ENCODE assay signal across 8 mouse cellular contexts in genomic region chr15:89475611-89476474, GRCm38 (mm10). TPM values are rescaled to one million over a fixed set of nuclear protein-coding genes. Genes with fewer than 3 reads are reported as not detected.
DNase-seq lines count a peak whose midpoint lies in the region; ATAC-seq and TF ChIP-seq lines count a peak whose summit lies in the region.

No protein-coding gene starts in this region.

- intact Hi-C loops in heart, postnatal 36 days (cut with DNase I): no loop called here

- peak overlapping the region; percentile 74 for H3K9ac ChIP-seq in ES-E14 (ENCODE audit: insufficient read depth, low read depth, low read length, poor library complexity, severe bottlenecking)
- H3K9ac ChIP-seq in forebrain, embryonic 16.5 days (replicated peaks; ENCODE audit: low read depth, low read length): peak overlapping the region; percentile 66
- H3K9ac ChIP-seq in lung, embryonic 15.5 days: peak overlapping the region; percentile 46

- in situ Hi-C loops in ES-E14 (cut with MboI; ENCODE audit: low sequenced_read_pairs in 2 of 2, unreplicated experiment in 2 of 2): no loop called here

- no peaks in the 10 kb centered on the region for H3K27me3 ChIP-seq in forebrain, embryonic 16.5 days (replicated peaks; ENCODE audit: control insufficient read depth, insufficient read depth, low read length)
- no peaks in the 10 kb centered on the region for H3K27me3 ChIP-seq in lung, embryonic 15.5 days

- peak; percentile 97 for ATAC-seq in forebrain, embryonic 16.5 days
- ATAC-seq in lung, embryonic 15.5 days (ENCODE audit: borderline replicate concordance, extremely low read depth, low FRiP score, low TSS enrichment): peak; percentile 97

- peaks cover 8 to 43% of the 10 kb centered on the region in 2 experiments; a peak in 3 of 4 replicates for H3K4me1 ChIP-seq in ES-E14 (ENCODE audit: control insufficient read depth in 2 of 2, insufficient read depth in 2 of 2, low read length in 2 of 2, poor library complexity in 1 of 2)
- peaks cover 15% of the 10 kb centered on the region for H3K4me1 ChIP-seq in forebrain, embryonic 16.5 days (replicated peaks; ENCODE audit: control insufficient read depth, insufficient read depth, low read length)
- 0 out of 2 replicates have a peak, but pooled peaks cover 4% of the 10 kb centered on the region for H3K4me1 ChIP-seq in lung, embryonic 15.5 days

- H3K4me2 ChIP-seq in forebrain, embryonic 16.5 days (ENCODE audit: low read length): peak overlapping the region; percentile 80
- peak overlapping the region; percentile 79 for H3K4me2 ChIP-seq in lung, embryonic 15.5 days

- DNase-seq in ES-E14 (ENCODE audit: low read depth, low spot score): peak; percentile 92
- peak; percentile 95 to 98 for DNase-seq in cerebellum, adult 18-20 months
- DNase-seq in heart, postnatal 36 days: peak; percentile 94
- DNase-seq in layer of hippocampus, adult 8-10 months (ENCODE audit: low spot score in 2 of 2): peak; percentile 89 to 92
- DNase-seq in ovary, adult 18-20 months (ENCODE audit: low spot score): peak; percentile 91
- peak; percentile 89 for DNase-seq in thymus, postnatal 0 days (ENCODE audit: low spot score)

- no peaks in the 10 kb centered on the region for H3K9me3 ChIP-seq in ES-E14 (ENCODE audit: control insufficient read depth, insufficient read depth, low read depth, low read length)
- H3K9me3 ChIP-seq in forebrain, embryonic 16.5 days (ENCODE audit: control insufficient read depth, low read length): no peaks in the 10 kb centered on the region
- no peaks in the 10 kb centered on the region for H3K9me3 ChIP-seq in lung, embryonic 15.5 days

- peak overlapping the region; percentile 71 to 79 for H3K4me3 ChIP-seq in ES-E14 (ENCODE audit: insufficient read depth in 1 of 2, low read depth in 1 of 2, low read length in 2 of 2, poor library complexity in 1 of 2, severe bottlenecking in 1 of 2)
- H3K4me3 ChIP-seq in forebrain, embryonic 16.5 days (replicated peaks; ENCODE audit: low read length): peak overlapping the region; percentile 56
- peak overlapping the region; percentile 53 for H3K4me3 ChIP-seq in lung, embryonic 15.5 days

- 7% methylated on average over 44 of the region's 44 CpGs for WGBS in forebrain, embryonic 16.5 days
- 8% methylated on average over 44 of the region's 44 CpGs for WGBS in lung, embryonic 15.5 days

- peaks cover 10% of the 10 kb centered on the region; the same call in 1 of the 2 replicates for H3K36me3 ChIP-seq in ES-E14 (ENCODE audit: control insufficient read depth, insufficient read depth, low read length, poor library complexity, severe bottlenecking)
- no peaks in the 10 kb centered on the region for H3K36me3 ChIP-seq in forebrain, embryonic 16.5 days (ENCODE audit: control insufficient read depth, insufficient read depth)
- no peaks in the 10 kb centered on the region for H3K36me3 ChIP-seq in lung, embryonic 15.5 days

- peak overlapping the region; percentile 72 for H3K27ac ChIP-seq in ES-E14 (ENCODE audit: insufficient read depth, low read depth, low read length, poor library complexity, severe bottlenecking)
- peak overlapping the region; percentile 65 for H3K27ac ChIP-seq in forebrain, embryonic 16.5 days (ENCODE audit: low read length)
- H3K27ac ChIP-seq in lung, embryonic 15.5 days: peak overlapping the region; percentile 85

TF ChIP-seq in ES-E14, 5 proteins besides CTCF, POLR2A, EP300 and RAD21:
- TF ChIP-seq HCFC1 (IDR thresholded peaks at IDR 0.05; ENCODE audit: borderline replicate concordance, insufficient read depth, low read length): no peak
- no peak for TF ChIP-seq ZC3H11A (IDR thresholded peaks at IDR 0.05; ENCODE audit: borderline replicate concordance, low read depth, low read length)
- TF ChIP-seq ZNF384 (IDR thresholded peaks at IDR 0.05; ENCODE audit: low read depth, low read length): no peak
- TF ChIP-seq CHD2 (IDR thresholded peaks at IDR 0.05; ENCODE audit: low read depth, low read length): no peak
- TF ChIP-seq MAFK (IDR thresholded peaks at IDR 0.05; ENCODE audit: insufficient read depth, low read depth, low read length): no peak

RNA-seq across cellular contexts. Expression of gene Arsa, which starts 1.4 kb away (rescaled TPM):
- 11.7 and 15.2 TPM in 2 replicates for total RNA-seq in ES-E14 (2012; rRNA removed)
- 23.9 and 27.9 TPM in 2 replicates for polyA plus RNA-seq in forebrain, embryonic 16.5 days (2015; fragmentation: Nextera tagmentation; extraction: Ambion mirVana)
- total RNA-seq in heart, postnatal 36 days (2021): 10 to 100 TPM; 12.2 to 14.1 TPM
- total RNA-seq in layer of hippocampus, adult 8-10 months (2022): 10 to 100 TPM; 30.9 to 38.1 (median 33.3) TPM
- polyA plus RNA-seq in lung, embryonic 15.5 days (2015; fragmentation: Nextera tagmentation; extraction: Ambion mirVana): 21.5 and 22.7 TPM in 2 replicates
- polyA plus RNA-seq in thymus, postnatal 0 days (2015; fragmentation: Nextera tagmentation; extraction: Ambion mirVana): 9.0 and 9.4 TPM in 2 replicates

RNA-seq across cellular contexts. Expression of gene Mapk8ip2, which starts 22.1 kb away (rescaled TPM):
- total RNA-seq in ES-E14 (2012; rRNA removed): 4.6 and 7.8 TPM in 2 replicates
- polyA plus RNA-seq in forebrain, embryonic 16.5 days (2015; fragmentation: Nextera tagmentation; extraction: Ambion mirVana): 74.5 and 81.9 TPM in 2 replicates
- under 1 TPM; 0.05 to 0.33 TPM for total RNA-seq in heart, postnatal 36 days (2021)
- total RNA-seq in layer of hippocampus, adult 8-10 months (2022): 100 to 1,000 TPM; 249 to 297 (median 274) TPM
- 0.65 and 0.97 TPM in 2 replicates for polyA plus RNA-seq in lung, embryonic 15.5 days (2015; fragmentation: Nextera tagmentation; extraction: Ambion mirVana)
- 0.08 TPM in 1 of 2 replicates, not detected in the other for polyA plus RNA-seq in thymus, postnatal 0 days (2015; fragmentation: Nextera tagmentation; extraction: Ambion mirVana)

RNA-seq across cellular contexts. Expression of gene Shank3, which starts 23.6 kb away (rescaled TPM):
- 6.4 and 6.7 TPM in 2 replicates for total RNA-seq in ES-E14 (2012; rRNA removed)
- 9.3 and 14.1 TPM in 2 replicates for polyA plus RNA-seq in forebrain, embryonic 16.5 days (2015; fragmentation: Nextera tagmentation; extraction: Ambion mirVana)
- total RNA-seq in heart, postnatal 36 days (2021): 10 to 100 TPM; 47.0 to 56.3 TPM
- total RNA-seq in layer of hippocampus, adult 8-10 months (2022): 100 to 1,000 TPM; 208 to 231 (median 223) TPM
- 2.5 and 2.8 TPM in 2 replicates for polyA plus RNA-seq in lung, embryonic 15.5 days (2015; fragmentation: Nextera tagmentation; extraction: Ambion mirVana)
- 0.23 and 0.39 TPM in 2 replicates for polyA plus RNA-seq in thymus, postnatal 0 days (2015; fragmentation: Nextera tagmentation; extraction: Ambion mirVana)

RNA-seq across cellular contexts. Expression of gene Chkb, which starts 46.1 kb away (rescaled TPM):
- total RNA-seq in ES-E14 (2012; rRNA removed): 29.0 and 42.6 TPM in 2 replicates
- 77.7 and 79.3 TPM in 2 replicates for polyA plus RNA-seq in forebrain, embryonic 16.5 days (2015; fragmentation: Nextera tagmentation; extraction: Ambion mirVana)
- 10 to 100 TPM; 51.2 to 57.0 TPM for total RNA-seq in heart, postnatal 36 days (2021)
- total RNA-seq in layer of hippocampus, adult 8-10 months (2022): 10 to 100 TPM; 42.9 to 50.3 (median 46.2) TPM
- 51.3 and 57.9 TPM in 2 replicates for polyA plus RNA-seq in lung, embryonic 15.5 days (2015; fragmentation: Nextera tagmentation; extraction: Ambion mirVana)
- 62.6 and 70.8 TPM in 2 replicates for polyA plus RNA-seq in thymus, postnatal 0 days (2015; fragmentation: Nextera tagmentation; extraction: Ambion mirVana)

RNA-seq across cellular contexts. Expression of gene Gm44502, which starts 46.3 kb away (rescaled TPM):
- total RNA-seq in ES-E14 (2012; rRNA removed): 0.36 TPM in 1 of 2 replicates, not detected in the other
- polyA plus RNA-seq in forebrain, embryonic 16.5 days (2015; fragmentation: Nextera tagmentation; extraction: Ambion mirVana): not detected in 2 replicates
- total RNA-seq in heart, postnatal 36 days (2021): 10 to 100 TPM; 14.5 to 17.8 TPM
- total RNA-seq in layer of hippocampus, adult 8-10 months (2022): not detected
- 0.40 TPM in 1 of 2 replicates, not detected in the other for polyA plus RNA-seq in lung, embryonic 15.5 days (2015; fragmentation: Nextera tagmentation; extraction: Ambion mirVana)
- polyA plus RNA-seq in thymus, postnatal 0 days (2015; fragmentation: Nextera tagmentation; extraction: Ambion mirVana): not detected in 2 replicates

Comparison
In these comparisons a context has a peak if more than half of its experiments do, and no peak if none do; other contexts are left out.
1. Peak in every context shown above with its lines: DNase-seq, ATAC-seq, H3K4me3 ChIP-seq and H3K27ac ChIP-seq.
2. RNA of gene Mapk8ip2, which starts 22.1 kb away (total RNA-seq): 249 to 297 TPM in layer of hippocampus, adult 8-10 months; 4.6 to 7.8 TPM in ES-E14 and 0.05 to 0.33 TPM in heart, postnatal 36 days; every median in the first group is over 10 times any median in the second.